Mouse (Mus musculus) neural tube, embryonic 15.5 days (tissue): ENCODE results near the gene Pigh. TPM values are rescaled to one million over a fixed set of nuclear protein-coding genes. Genes with fewer than 3 reads are reported as not detected.

Experiments
- ATAC-seq: fragments of 200-750 bp; cut with Nextera tagmentation; 2 replicates; pipeline ENCODE4 v1.8.0; 2017; ENCODE audit warnings: mild to moderate bottlenecking, moderate TSS enrichment, moderate library complexity; ENCODE audit not compliant: low FRiP score
- H3K27ac ChIP-seq: fragments of 300-500 bp; sonication (generic); replicated peaks from 2 replicates; pipeline ENCODE4 v1.5.1; 2015; ENCODE audit warnings: mild to moderate bottlenecking, inconsistent platforms
- H3K27me3 ChIP-seq: fragments of 300-500 bp; sonication (generic); replicated peaks from 2 replicates; pipeline ENCODE4 v1.6.1; 2015; ENCODE audit warnings: inconsistent platforms
- H3K36me3 ChIP-seq: fragments of 300-500 bp; sonication (generic); 2 replicates; pipeline ENCODE4 v1.6.1; 2015; ENCODE audit warnings: inconsistent platforms
- H3K4me1 ChIP-seq: fragments of 300-500 bp; sonication (generic); 2 replicates; pipeline ENCODE4 v1.6.1; 2015; ENCODE audit warnings: inconsistent platforms
- H3K4me2 ChIP-seq: fragments of 300-500 bp; sonication (generic); 2 replicates; pipeline ENCODE4 v1.6.1; 2015; ENCODE audit warnings: inconsistent platforms, mild to moderate bottlenecking, moderate library complexity
- H3K4me3 ChIP-seq: fragments of 300-500 bp; sonication (generic); replicated peaks from 2 replicates; pipeline ENCODE4 v1.5.1; 2015; ENCODE audit warnings: mild to moderate bottlenecking, inconsistent platforms
- H3K9ac ChIP-seq: fragments of 300-500 bp; sonication (generic); replicated peaks from 2 replicates; pipeline ENCODE4 v1.6.1; 2015; ENCODE audit warnings: mild to moderate bottlenecking, inconsistent platforms
- H3K9me3 ChIP-seq: fragments of 300-500 bp; sonication (generic); replicated peaks from 2 replicates; pipeline ENCODE4 v1.6.1; 2016; ENCODE audit warnings: inconsistent platforms
- WGBS: fragments of 180-500 bp; shearing (Covaris S2); methylation state at CpG from one replicate; pipeline ENCODE4 v1.1.7; 2015; ENCODE audit warnings: mixed read lengths; 5-methylcytosine and 5-hydroxymethylcytosine counted together
- polyA plus RNA-seq: library from polyadenylated mRNA; unstranded; fragments of >200 nt; fragmentation: Nextera tagmentation; extraction: Ambion mirVana; gene quantifications from 2 replicates; pipeline ENCODE4 v1.2.1, GENCODE M21; 2015

The Pigh gene
- polyA plus RNA-seq, 1 experiment from 2014 or later, result 18.0 TPM

- H3K27ac ChIP-seq, result no peak overlapping the region
- no peak overlapping the region for H3K4me3 ChIP-seq
- peaks cover 29% of the 10 kb centered on the region; the same call in 1 of the 2 replicates for H3K36me3 ChIP-seq
- no peak for ATAC-seq
- H3K27me3 ChIP-seq, result no peaks in the 10 kb centered on the region
- H3K9me3 ChIP-seq, result no peaks in the 10 kb centered on the region
- H3K4me1 ChIP-seq, result no peaks in the 10 kb centered on the region
- 89% methylated on average over 13 of the region's 13 CpGs for WGBS
- H3K4me2 ChIP-seq, result no peak overlapping the region
- H3K9ac ChIP-seq, result no peak overlapping the region
Observed at GRCm38 (mm10) chr12:79064451-79064850, 25.0 kb downstream of the Pigh start.

GRCm38 (mm10) chr12:79060766-79061652 lies 28.4 kb downstream of the Pigh start:
- H3K27ac ChIP-seq, result no peak overlapping the region
- H3K27me3 ChIP-seq, result no peaks in the 10 kb centered on the region
- H3K36me3 ChIP-seq, result peaks cover 13% of the 10 kb centered on the region; the same call in 1 of the 2 replicates
- no peak overlapping the region for H3K4me3 ChIP-seq
- H3K4me2 ChIP-seq, result no peak overlapping the region
- H3K4me1 ChIP-seq, result no peaks in the 10 kb centered on the region
- 83% methylated on average over 7 of the region's 7 CpGs for WGBS
- no peak overlapping the region for H3K9ac ChIP-seq
- no peak for ATAC-seq
- H3K9me3 ChIP-seq, result no peaks in the 10 kb centered on the region

DNA sequence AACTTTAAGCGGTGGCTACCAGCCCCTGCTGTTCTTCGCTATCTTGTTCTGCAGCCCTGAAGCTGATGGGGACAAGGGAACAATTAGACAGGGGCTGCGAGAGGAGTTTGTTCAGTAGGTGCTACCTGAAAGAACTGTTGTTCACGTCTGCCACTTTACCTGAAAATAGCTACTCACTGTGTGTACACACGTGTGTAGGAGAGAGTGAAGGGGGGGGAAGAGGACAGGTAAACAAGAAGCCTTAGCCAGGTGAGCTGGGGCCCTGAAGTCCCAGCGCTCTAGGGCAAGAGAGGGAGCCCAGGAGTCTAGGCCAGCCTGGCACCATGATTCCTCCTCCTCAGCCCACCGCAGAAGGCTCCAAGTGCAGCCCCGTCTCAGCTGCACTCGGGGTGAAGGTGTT lies 29.3 kb downstream of the Pigh start:
- Histone ChIP-seq H3K9ac (no peak overlapping the region), H3K4me3 (no peak overlapping the region), H3K27me3 (no peaks in the 10 kb centered on the region), H3K9me3 (no peaks in the 10 kb centered on the region), H3K4me2 (no peak overlapping the region), H3K27ac (no peak overlapping the region), H3K36me3 (peaks cover 11% of the 10 kb centered on the region; the same call in 1 of the 2 replicates), H3K4me1 (no peaks in the 10 kb centered on the region)
- 95% methylated on average over 9 of the region's 9 CpGs for WGBS
- ATAC-seq, result no peak

DNA sequence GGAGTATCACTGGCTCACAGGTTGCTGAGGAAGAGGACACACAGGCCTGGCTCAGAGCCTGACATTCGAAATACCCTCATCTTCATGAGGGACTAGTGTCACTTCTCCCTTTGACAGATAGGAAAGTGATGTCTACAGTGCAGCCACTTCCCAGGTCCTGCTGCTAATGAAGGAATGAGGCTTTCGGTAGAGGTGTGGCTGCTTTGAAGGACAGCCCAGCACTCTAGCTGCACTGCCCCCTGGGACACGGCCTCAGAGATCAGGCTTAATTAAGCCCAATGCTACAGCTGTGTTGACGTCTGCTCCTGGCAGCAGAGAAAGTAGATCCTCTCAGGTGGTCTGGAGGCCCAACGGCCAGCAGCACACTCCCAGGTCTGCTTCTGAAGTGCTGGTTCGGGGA lies 29.9 kb downstream of the Pigh start:
- WGBS, result 84% methylated on average over 6 of the region's 6 CpGs

DNA sequence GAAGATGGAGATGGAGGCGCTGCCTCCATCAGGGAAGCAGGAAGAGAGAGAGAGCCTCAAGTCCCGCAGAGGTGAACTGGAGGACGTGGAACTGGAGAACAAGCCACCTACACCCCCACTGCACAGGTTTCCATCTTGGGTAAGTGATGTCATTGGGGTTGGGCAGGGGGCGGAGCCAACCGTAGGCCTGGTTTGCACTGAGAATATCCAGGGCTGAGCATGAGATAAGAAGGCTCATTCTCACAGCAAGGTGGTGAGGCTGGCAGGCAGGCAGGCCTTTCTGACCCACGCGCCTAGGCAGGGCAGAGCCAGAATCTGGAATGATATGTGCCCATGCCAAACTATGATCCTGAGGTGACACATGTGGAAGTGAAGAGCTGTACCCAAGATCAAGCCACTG lies 34.2 kb downstream of the Pigh start:
- Histone ChIP-seq H3K27me3 (no peaks in the 10 kb centered on the region), H3K4me2 (no peak overlapping the region), H3K9ac (no peak overlapping the region), H3K4me3 (no peak overlapping the region), H3K4me1 (no peaks in the 10 kb centered on the region), H3K36me3 (peaks cover 17% of the 10 kb centered on the region), H3K27ac (no peak overlapping the region), H3K9me3 (no peaks in the 10 kb centered on the region)
- no peak for ATAC-seq
- WGBS, result 91% methylated on average over 7 of the region's 7 CpGs

More for the DNA sequence above, 29.9 kb downstream of the Pigh start:
- Histone ChIP-seq H3K27ac (no peak overlapping the region), H3K4me2 (no peak overlapping the region), H3K9ac (no peak overlapping the region), H3K9me3 (no peaks in the 10 kb centered on the region), H3K36me3 (peaks cover 15% of the 10 kb centered on the region; the same call in 1 of the 2 replicates), H3K4me1 (no peaks in the 10 kb centered on the region), H3K4me3 (no peak overlapping the region), H3K27me3 (no peaks in the 10 kb centered on the region)
- no peak for ATAC-seq

- Histone ChIP-seq H3K9ac (no peak overlapping the region), H3K4me3 (no peak overlapping the region), H3K36me3 (peaks cover 17% of the 10 kb centered on the region), H3K4me1 (no peaks in the 10 kb centered on the region), H3K9me3 (no peaks in the 10 kb centered on the region), H3K27ac (no peak overlapping the region), H3K27me3 (no peaks in the 10 kb centered on the region), H3K4me2 (no peak overlapping the region)
- ATAC-seq, result no peak
- 85% methylated on average over 2 of the region's 2 CpGs for WGBS
Observed at GRCm38 (mm10) chr12:79052073-79052472, 37.4 kb downstream of the Pigh start.

- H3K4me2 ChIP-seq, result no peak overlapping the region
- no peak for ATAC-seq
- H3K4me1 ChIP-seq, result no peaks in the 10 kb centered on the region
- no peak overlapping the region for H3K9ac ChIP-seq
- WGBS, result 85% methylated on average over 3 of the region's 3 CpGs
- H3K27ac ChIP-seq, result no peak overlapping the region
- H3K4me3 ChIP-seq, result no peak overlapping the region
- no peaks in the 10 kb centered on the region for H3K9me3 ChIP-seq
- no peaks in the 10 kb centered on the region for H3K27me3 ChIP-seq
- H3K36me3 ChIP-seq, result peaks cover 17% of the 10 kb centered on the region
Observed at GRCm38 (mm10) chr12:79050545-79051212, 38.8 kb downstream of the Pigh start.

DNA sequence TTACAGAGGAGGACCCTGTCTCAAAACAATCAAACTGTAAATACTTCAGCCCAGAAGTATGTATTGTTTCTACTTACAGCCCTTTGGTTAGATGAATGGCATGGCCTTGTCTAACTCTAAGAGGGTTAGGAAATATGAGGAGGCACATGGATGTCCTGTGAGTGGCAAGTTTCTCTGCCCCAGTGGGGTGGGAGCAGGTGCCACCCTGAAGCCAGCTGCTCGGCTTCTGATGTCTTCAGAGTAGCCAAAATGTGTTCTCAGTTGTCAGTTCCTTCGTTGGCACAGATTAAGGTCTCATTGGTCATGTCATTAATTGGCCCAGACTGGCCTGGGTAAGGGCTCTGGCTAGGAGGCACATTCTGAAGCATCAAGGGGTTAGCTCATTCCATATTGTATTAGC lies 39.6 kb downstream of the Pigh start:
- H3K27ac ChIP-seq, result no peak overlapping the region
- 83% methylated on average over 2 of the region's 2 CpGs for WGBS

DNA sequence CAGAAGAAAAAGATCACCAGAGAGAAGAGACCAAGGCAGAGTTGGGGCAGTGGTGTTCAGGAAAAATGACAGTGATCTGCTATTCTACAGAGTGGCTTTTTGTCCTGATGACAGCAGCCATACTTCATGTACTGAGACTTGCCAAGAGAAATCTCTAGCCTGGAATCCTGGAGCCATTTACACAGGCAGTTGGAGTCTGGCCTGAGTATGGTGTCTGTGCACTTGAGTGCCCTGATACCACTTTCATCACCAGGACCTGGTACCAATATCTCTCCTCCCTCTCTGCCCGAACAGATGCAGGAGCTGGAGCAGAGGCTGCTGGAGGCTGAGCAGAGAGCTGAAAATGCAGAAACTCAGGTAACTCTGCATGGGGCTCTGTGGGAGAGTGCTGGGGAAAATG lies 40.6 kb downstream of the Pigh start:
- H3K9ac ChIP-seq, result no peak overlapping the region
- 88% methylated on average over 1 of the region's 1 CpGs for WGBS
- no peak overlapping the region for H3K4me3 ChIP-seq

More for the DNA sequence above, 39.6 kb downstream of the Pigh start:
- Histone ChIP-seq H3K27me3 (no peaks in the 10 kb centered on the region), H3K9me3 (no peaks in the 10 kb centered on the region), H3K36me3 (peaks cover 14% of the 10 kb centered on the region), H3K9ac (no peak overlapping the region), H3K4me3 (no peak overlapping the region), H3K4me2 (no peak overlapping the region), H3K4me1 (no peaks in the 10 kb centered on the region)
- no peak for ATAC-seq

DNA sequence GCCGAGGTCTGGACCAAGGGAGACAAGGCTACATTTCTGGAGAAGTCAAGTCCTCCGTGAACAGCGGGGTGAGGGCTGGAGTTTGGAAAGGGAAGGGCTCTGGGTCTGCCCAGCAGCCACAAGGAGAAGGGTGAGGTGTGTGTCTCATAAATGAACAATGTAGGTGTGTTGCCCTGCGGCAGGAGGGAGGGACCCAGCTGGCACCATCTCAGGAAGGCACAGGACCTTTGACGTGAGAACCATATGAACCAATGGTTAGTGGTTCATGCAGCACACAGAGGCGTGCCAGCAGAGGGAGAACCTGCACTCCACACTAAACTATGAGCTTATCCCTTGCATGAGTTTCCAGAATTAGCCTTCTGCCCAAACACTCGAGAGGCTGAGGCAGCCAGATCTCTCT lies 42.2 kb downstream of the Pigh start:
- Histone ChIP-seq H3K27me3 (no peaks in the 10 kb centered on the region), H3K4me1 (no peaks in the 10 kb centered on the region), H3K27ac (no peak overlapping the region), H3K4me3 (no peak overlapping the region), H3K9me3 (no peaks in the 10 kb centered on the region), H3K9ac (no peak overlapping the region), H3K4me2 (no peak overlapping the region), H3K36me3 (0 out of 2 replicates have a peak, but pooled peaks cover 4% of the 10 kb centered on the region)
- no peak for ATAC-seq
- WGBS, result 93% methylated on average over 7 of the region's 7 CpGs

More for the DNA sequence above, 40.6 kb downstream of the Pigh start:
- Histone ChIP-seq H3K27ac (no peak overlapping the region), H3K4me1 (no peaks in the 10 kb centered on the region), H3K27me3 (no peaks in the 10 kb centered on the region), H3K9me3 (no peaks in the 10 kb centered on the region), H3K4me2 (no peak overlapping the region), H3K36me3 (peaks cover 8% of the 10 kb centered on the region)
- ATAC-seq, result no peak

DNA sequence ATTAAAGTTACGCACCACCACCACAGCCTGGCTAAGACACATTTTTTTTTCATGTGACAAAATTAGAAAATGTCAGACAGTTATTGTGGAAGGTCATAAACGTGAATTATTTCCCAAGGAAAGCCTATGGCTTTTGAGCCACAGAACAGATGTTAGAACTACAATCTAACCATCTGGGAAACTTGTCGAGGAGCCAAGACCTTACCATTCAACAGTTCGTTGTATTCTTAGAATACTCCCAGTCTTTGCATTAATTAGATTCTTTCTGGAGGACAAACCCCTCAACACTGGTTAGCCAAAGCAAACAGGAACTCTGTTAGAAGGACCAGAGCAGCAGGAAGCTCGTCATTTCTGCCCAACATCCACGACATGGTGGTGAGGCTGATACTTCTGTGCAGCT lies 43.3 kb downstream of the Pigh start:
- no peak overlapping the region for H3K4me2 ChIP-seq
- no peaks in the 10 kb centered on the region for H3K4me1 ChIP-seq
- H3K27ac ChIP-seq, result no peak overlapping the region
- no peak overlapping the region for H3K4me3 ChIP-seq
- 66% methylated on average over 6 of the region's 6 CpGs for WGBS
- no peaks in the 10 kb centered on the region for H3K27me3 ChIP-seq
- ATAC-seq, result no peak
- no peak overlapping the region for H3K9ac ChIP-seq
- no peaks in the 10 kb centered on the region for H3K9me3 ChIP-seq
- 0 out of 2 replicates have a peak, but pooled peaks cover 4% of the 10 kb centered on the region for H3K36me3 ChIP-seq

DNA sequence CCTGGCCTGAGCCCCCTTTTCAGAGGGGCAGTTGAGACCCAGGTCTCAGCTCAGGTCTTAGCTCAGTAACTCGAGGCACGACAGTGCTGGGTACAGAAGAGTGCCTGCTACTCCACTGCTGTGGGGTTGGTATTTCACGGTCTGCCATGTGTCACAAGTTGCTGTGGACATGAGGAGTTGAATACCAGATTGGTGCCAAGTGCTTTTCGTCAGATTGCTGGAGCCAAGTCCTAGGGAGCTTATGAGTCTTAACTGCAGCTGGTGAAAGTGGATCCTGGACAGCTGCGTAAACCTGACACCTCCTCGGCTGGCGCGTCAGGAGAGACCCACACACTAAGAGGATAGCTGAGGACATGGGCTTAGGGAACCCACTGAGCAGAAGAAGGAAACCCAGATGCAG lies 44.8 kb downstream of the Pigh start:
- Histone ChIP-seq H3K9ac (no peak overlapping the region), H3K36me3 (0 out of 2 replicates have a peak, but pooled peaks cover 4% of the 10 kb centered on the region), H3K27ac (no peak overlapping the region), H3K4me3 (no peak overlapping the region), H3K4me1 (no peaks in the 10 kb centered on the region), H3K4me2 (no peak overlapping the region), H3K9me3 (no peaks in the 10 kb centered on the region), H3K27me3 (no peaks in the 10 kb centered on the region)
- 88% methylated on average over 8 of the region's 8 CpGs for WGBS
- no peak for ATAC-seq
